Mouse (Mus musculus): ENCODE data around the gene Spc24. TPM values are rescaled to one million over a fixed set of nuclear protein-coding genes. Genes with fewer than 3 reads are reported as not detected.
"Not testable (repeated sequence)": the region's sequence is repeated elsewhere in the genome, so short reads cannot be mapped to it uniquely, and the experiment has no call there.

The Spc24 gene
- total RNA-seq, 2 experiments from 2014 or later: 3.2 to 3.6 TPM

GRCm38 (mm10) chr9:21786906-21787305 lies 26.8 kb upstream of the Spc24 start:
- peak; percentile 70 for DNase-seq
- intact Hi-C loops (cut with DNase I; ENCODE audit: low total_unique reads): no loop called here

- DNase-seq; intact Hi-C loops (cut with DNase I; ENCODE audit: low total_unique reads): not testable (repeated sequence)
These were observed 26.2 kb upstream of the Spc24 start for GRCm38 (mm10) chr9:21786309-21786708.

GRCm38 (mm10) chr9:21784517-21785307 lies 24.6 kb upstream of the Spc24 start:
- no peak for DNase-seq
- intact Hi-C loops (cut with DNase I; ENCODE audit: low total_unique reads): no loop called here

- peak; percentile 67 for DNase-seq
- intact Hi-C loops (cut with DNase I; ENCODE audit: low total_unique reads): no loop called here
These were observed 21.8 kb upstream of the Spc24 start for GRCm38 (mm10) chr9:21781657-21782468.

- intact Hi-C loops (cut with DNase I; ENCODE audit: low total_unique reads): no loop called here
These were observed 17.6 kb upstream of the Spc24 start for GRCm38 (mm10) chr9:21777726-21778125.

GRCm38 (mm10) chr9:21774353-21774752 lies 14.2 kb upstream of the Spc24 start:
- intact Hi-C loops (cut with DNase I; ENCODE audit: low total_unique reads): no loop called here

More at GRCm38 (mm10) chr9:21777726-21778125, 17.6 kb upstream of the Spc24 start:
- DNase-seq: no peak

GRCm38 (mm10) chr9:21773396-21773795 lies 13.3 kb upstream of the Spc24 start:
- DNase-seq; intact Hi-C loops (cut with DNase I; ENCODE audit: low total_unique reads): not testable (repeated sequence)

More at GRCm38 (mm10) chr9:21774353-21774752, 14.2 kb upstream of the Spc24 start:
- no peak for DNase-seq

- peak; percentile 46 for DNase-seq
- intact Hi-C loops (cut with DNase I; ENCODE audit: low total_unique reads): no loop called here
These were observed 9.6 kb upstream of the Spc24 start for GRCm38 (mm10) chr9:21769558-21770183.

GRCm38 (mm10) chr9:21768511-21769411 lies 8.7 kb upstream of the Spc24 start:
- intact Hi-C loops (cut with DNase I; ENCODE audit: low total_unique reads): no loop called here
- peak; percentile 42 for DNase-seq

- DNase-seq: peak; percentile 71
- intact Hi-C loops (cut with DNase I; ENCODE audit: low total_unique reads): no loop called here
These were observed 7.8 kb upstream of the Spc24 start for GRCm38 (mm10) chr9:21767896-21768295.

- intact Hi-C loops (cut with DNase I; ENCODE audit: low total_unique reads): no loop called here
- DNase-seq: no peak
These were observed 4.2 kb upstream of the Spc24 start for GRCm38 (mm10) chr9:21764084-21764999.

- intact Hi-C loops (cut with DNase I; ENCODE audit: low total_unique reads): no loop called here
- no peak for DNase-seq
These were observed 2.0 kb upstream of the Spc24 start for GRCm38 (mm10) chr9:21762135-21762534.

GRCm38 (mm10) chr9:21759718-21760117 lies 385 bp downstream of the Spc24 start:
- intact Hi-C loops (cut with DNase I; ENCODE audit: low total_unique reads): no loop called here

GRCm38 (mm10) chr9:21758576-21759529 lies 1.2 kb downstream of the Spc24 start:
- no peak for DNase-seq
- intact Hi-C loops (cut with DNase I; ENCODE audit: low total_unique reads): no loop called here

More at GRCm38 (mm10) chr9:21759718-21760117, 385 bp downstream of the Spc24 start:
- no peak for DNase-seq

- intact Hi-C loops (cut with DNase I; ENCODE audit: low total_unique reads): no loop called here
- DNase-seq: peak; percentile 38
These were observed 5.4 kb downstream of the Spc24 start for GRCm38 (mm10) chr9:21754516-21755321.

- peak; percentile 87 for DNase-seq
- intact Hi-C loops (cut with DNase I; ENCODE audit: low total_unique reads): no loop called here
These were observed 6.1 kb downstream of the Spc24 start for GRCm38 (mm10) chr9:21754003-21754402.
